In the genomic region with DNA sequence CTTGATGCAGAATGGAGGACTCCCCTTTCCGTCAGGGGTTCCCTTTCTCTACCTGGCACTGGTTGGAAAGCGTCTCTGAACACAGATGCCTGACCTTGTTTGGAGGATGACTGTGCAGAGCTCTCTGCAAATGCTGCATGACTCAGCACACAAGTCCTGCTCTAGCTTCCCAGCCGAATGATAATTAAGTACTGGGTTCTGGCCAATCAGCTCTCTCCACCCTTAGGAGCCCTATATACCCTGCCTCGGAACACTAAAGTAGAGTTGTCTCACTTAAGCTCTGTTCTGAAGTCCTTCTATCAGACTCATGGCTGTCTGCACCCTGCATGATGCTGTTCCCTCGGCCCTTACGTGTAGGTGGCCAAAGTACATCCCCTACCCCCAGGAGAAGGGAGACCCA, we compare ENCODE assay signal across 11 mouse cellular contexts.
DNase-seq lines count a peak whose midpoint lies in the region; ATAC-seq and TF ChIP-seq lines count a peak whose summit lies in the region.
"Had no signal": no experiment of that assay in that cellular context is flagged by ENCODE, and none has a peak within 500 bp of the region (broad histone marks: within the 10 kb centered on the region; RNA-seq: fewer than 3 reads in every experiment).

No protein-coding gene starts in this region.

- intact Hi-C loops in heart, adult 2 months (cut with DNase I), result no loop called here
- intact Hi-C loops in heart, postnatal 36 days (cut with DNase I), result loop anchor here (5.0 kb wide), 1 partner anchor 62 kb away; no protein-coding TSS in a partner anchor

- no peaks in the 10 kb centered on the region for H3K79me2 ChIP-seq in heart, adult 2 months (replicated peaks; ENCODE audit: control insufficient read depth, insufficient read depth, low read length)

- H3K36me3 ChIP-seq in heart, adult 2 months (ENCODE audit: control insufficient read depth, insufficient read depth, low read length), result peaks cover 10% of the 10 kb centered on the region

- H3K4me1 ChIP-seq in heart, adult 2 months (ENCODE audit: control insufficient read depth, insufficient read depth, low read length), result peaks cover 5% of the 10 kb centered on the region
- H3K4me1 ChIP-seq in cerebellum, adult 2 months (ENCODE audit: control insufficient read depth, insufficient read depth, low read length), result no peaks in the 10 kb centered on the region

- no peak overlapping the region for H3K9ac ChIP-seq in heart, adult 2 months (ENCODE audit: low read depth, low read length)

- ATAC-seq in monocyte, adult 5-6 weeks (replicated peaks; ENCODE audit: insufficient number of reproducible peaks, low FRiP score, low TSS enrichment, poor library complexity, severe bottlenecking), result no peak

- WGBS in heart, adult 2 months, result 64% methylated on average over 6 of the region's 6 CpGs
- 72% methylated on average over 6 of the region's 6 CpGs for whole genome bisulfite sequencing in cerebellum, adult 2 months

- TF ChIP-seq EP300 in heart, adult 2 months (IDR thresholded peaks at IDR 0.05; ENCODE audit: insufficient read depth, low read depth, low read length), result no peak

- TF ChIP-seq CTCF in heart, adult 2 months (IDR thresholded peaks at IDR 0.05), result no peak
- TF ChIP-seq CTCF in cerebellum, adult 2 months (IDR thresholded peaks at IDR 0.05; ENCODE audit: borderline replicate concordance, insufficient read depth, low read depth, low read length), result no peak

- peak overlapping the region; percentile 54 for H3K27ac ChIP-seq in heart, adult 2 months
- no peak overlapping the region for H3K27ac ChIP-seq in cerebellum, adult 2 months (ENCODE audit: insufficient read depth, low read length)

- DNase-seq in heart, adult 2 months, result no peak
- no peak for DNase-seq in heart, postnatal 36 days
- peak; percentile 73 for DNase-seq in 416B (ENCODE audit: low read depth)
- DNase-seq in adrenal gland, postnatal 36 days, result peak; percentile 49 to 57
- peak; percentile 82 for DNase-seq in liver
- no peak for DNase-seq in gastrocnemius, postnatal 4 days (ENCODE audit: low spot score in 2 of 2)
- no peak for DNase-seq in cerebellum, adult 2 months
- DNase-seq: cerebellum, adult 8-10 months; gastrocnemius, postnatal 10 days had no signal

- no peaks in the 10 kb centered on the region for H3K27me3 ChIP-seq in heart, adult 2 months (ENCODE audit: control insufficient read depth, insufficient read depth, low read length)
- H3K27me3 ChIP-seq in cerebellum, adult 2 months (ENCODE audit: control insufficient read depth, insufficient read depth, low read length), result no peaks in the 10 kb centered on the region; the same call in 1 of the 2 replicates
- H3K27me3 ChIP-seq: CH12.LX had no signal

- H3K4me3 ChIP-seq in heart, adult 2 months, result no peak overlapping the region
- no peak overlapping the region for H3K4me3 ChIP-seq in cerebellum, adult 2 months (replicated peaks; ENCODE audit: insufficient read depth, low read depth, low read length)

- no peak for TF ChIP-seq POLR2A in heart, adult 2 months (IDR thresholded peaks at IDR 0.05; ENCODE audit: insufficient read depth, low read depth, low read length)
- TF ChIP-seq POLR2A in cerebellum, adult 2 months (IDR thresholded peaks at IDR 0.05; ENCODE audit: borderline replicate concordance, insufficient read depth, low read length), result no peak

Comparison
In these comparisons a context has a peak if more than half of its experiments do, and no peak if none do; other contexts are left out.
1. DNase-seq: peak in 416B (single experiment), adrenal gland, postnatal 36 days (2 of 2) and liver (single experiment); none in heart, adult 2 months (0 of 2), heart, postnatal 36 days (0 of 2), gastrocnemius, postnatal 4 days (0 of 2) and cerebellum, adult 2 months (0 of 2).